Mouse (Mus musculus): Measurements from ENCODE around the gene Spsb1.

GRCm38 (mm10) chr4:149890551-149890950, 64.3 kb downstream of the Spsb1 start:
- TF ChIP-seq ZMIZ1 (IDR thresholded peaks at IDR 0.05; ENCODE audit: low read depth, low read length) (no peak), CTCF (conservative IDR thresholded peaks at IDR 0.05 in 1 of 2, IDR thresholded peaks at IDR 0.05 in 1 of 2; ENCODE audit: low read depth in 2 of 2, low read length in 2 of 2) (no peak), MXI1 (IDR thresholded peaks at IDR 0.05; ENCODE audit: low read depth, low read length) (no peak), EP300 (IDR thresholded peaks at IDR 0.05; ENCODE audit: low read length) (no peak), USF1 (IDR thresholded peaks at IDR 0.05; ENCODE audit: low read depth, low read length) (no peak), NRF1 (IDR thresholded peaks at IDR 0.05; ENCODE audit: low read depth, low read length) (no peak), ZNF384 (IDR thresholded peaks at IDR 0.05; ENCODE audit: low read depth, low read length) (no peak), POLR2A (IDR thresholded peaks at IDR 0.05; ENCODE audit: low read depth, low read length) (no peak), KAT2A (IDR thresholded peaks at IDR 0.05; ENCODE audit: insufficient replicate concordance, low read length) (no peak), MYC (IDR thresholded peaks at IDR 0.05; ENCODE audit: low read depth, low read length) (no peak), MAFK (IDR thresholded peaks at IDR 0.05; ENCODE audit: insufficient replicate concordance, low read length) (no peak), MAX (IDR thresholded peaks at IDR 0.05; ENCODE audit: low read length) (no peak)
